Mouse (Mus musculus) adrenal gland, adult 18-20 months (tissue): ENCODE data around the gene Tmbim1. TPM values are rescaled to one million over a fixed set of nuclear protein-coding genes. Genes with fewer than 3 reads are reported as not detected.
A peak's percentile ranks its signal among the peaks of the same experiment; 100 is the strongest.
"Not testable (repeated sequence)": the region's sequence is repeated elsewhere in the genome, so short reads cannot be mapped to it uniquely, and the experiment has no call there.

Experiments
- DNase-seq, 2 experiments: peaks; one replicate each; pipeline ENCODE4 v3.0.0; 2021 to 2022; ENCODE audit warnings: low spot score in 2 of 2
- total RNA-seq, 2 experiments: library from RNA; stranded (reverse); gene quantifications; 1 replicate in 1 of 2; 2 replicates in 1 of 2; pipeline ENCODE4 v1.2.3; 2021

Tmbim1 gene
- total RNA-seq, 2 experiments from 2014 or later = 106 to 113 TPM

DNA sequence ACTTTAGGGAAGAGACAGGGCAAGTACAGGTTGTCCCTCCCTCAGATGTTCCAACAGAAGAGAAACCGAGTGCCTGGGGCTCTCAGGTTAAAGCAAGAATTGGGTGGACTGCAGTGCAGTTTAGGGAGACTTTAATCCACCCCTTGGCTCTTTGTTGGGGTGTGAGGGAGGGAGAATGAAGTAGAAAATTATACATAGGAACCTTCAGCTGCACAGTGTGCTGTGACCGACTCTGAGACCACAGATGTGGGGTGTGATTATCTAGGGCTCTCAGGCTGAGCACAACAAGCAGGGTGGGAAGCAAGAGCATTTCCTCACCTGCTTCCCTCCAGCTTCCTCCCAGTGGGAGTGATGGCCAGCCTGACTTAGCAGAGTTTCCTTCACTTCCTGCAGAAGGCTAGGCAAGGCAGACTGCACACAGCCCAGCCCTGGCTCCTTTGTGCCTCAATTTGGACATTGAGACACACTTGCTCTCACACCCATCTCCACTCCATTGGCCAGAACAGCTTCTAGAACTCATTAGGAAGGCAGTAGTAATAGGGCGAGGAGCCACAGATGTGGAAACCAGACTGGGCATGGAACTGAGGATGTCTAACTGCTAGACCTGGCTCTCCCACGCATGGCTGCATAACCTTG lies 25.7 kb upstream of the Tmbim1 start:
- no peak for DNase-seq

DNA sequence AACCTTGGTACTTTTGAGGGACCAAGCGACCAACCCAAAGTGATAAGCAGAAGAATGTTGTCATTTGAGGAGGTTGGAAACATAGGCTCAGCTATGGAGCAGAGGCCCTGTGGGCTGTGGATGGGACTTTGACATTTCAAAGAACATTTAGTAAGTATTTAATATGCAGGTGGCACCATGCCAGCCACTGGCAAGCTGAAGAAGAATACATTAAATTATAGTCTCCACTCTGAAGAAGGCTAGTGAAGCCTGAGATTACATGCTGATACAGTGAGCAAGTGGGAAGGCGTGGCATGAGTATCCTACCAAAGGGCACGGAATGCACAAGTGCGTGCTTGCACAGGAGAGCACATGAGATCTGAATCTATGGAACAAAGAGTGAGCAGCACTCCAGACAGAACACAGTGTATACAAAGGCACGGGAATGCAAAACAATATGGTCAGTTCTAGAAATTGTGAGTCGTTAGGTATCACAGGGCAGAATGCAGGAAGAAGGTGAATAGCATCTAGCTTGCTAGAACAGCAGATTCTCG lies 24.5 kb upstream of the Tmbim1 start:
- DNase-seq = no peak

DNA sequence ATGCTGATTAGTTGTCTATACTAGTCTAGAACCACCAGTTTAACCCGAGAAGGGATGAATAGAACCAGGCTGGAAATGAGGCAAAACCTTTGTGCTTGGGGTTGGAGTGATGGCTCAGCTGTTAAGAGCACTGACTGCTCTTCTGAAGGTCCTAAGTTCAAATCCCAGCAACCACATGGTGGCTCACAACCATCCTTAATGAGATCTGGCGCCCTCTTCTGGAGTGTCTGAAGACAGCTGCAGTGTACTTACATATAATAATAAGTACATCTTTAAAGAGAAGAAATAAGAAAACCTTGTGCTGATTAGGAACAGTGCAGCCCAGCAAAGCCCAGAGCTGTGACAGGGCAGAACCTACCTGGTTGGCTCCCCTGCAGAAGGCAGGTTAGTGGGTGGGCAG lies 21.5 kb upstream of the Tmbim1 start:
- DNase-seq = not testable (repeated sequence)

DNA sequence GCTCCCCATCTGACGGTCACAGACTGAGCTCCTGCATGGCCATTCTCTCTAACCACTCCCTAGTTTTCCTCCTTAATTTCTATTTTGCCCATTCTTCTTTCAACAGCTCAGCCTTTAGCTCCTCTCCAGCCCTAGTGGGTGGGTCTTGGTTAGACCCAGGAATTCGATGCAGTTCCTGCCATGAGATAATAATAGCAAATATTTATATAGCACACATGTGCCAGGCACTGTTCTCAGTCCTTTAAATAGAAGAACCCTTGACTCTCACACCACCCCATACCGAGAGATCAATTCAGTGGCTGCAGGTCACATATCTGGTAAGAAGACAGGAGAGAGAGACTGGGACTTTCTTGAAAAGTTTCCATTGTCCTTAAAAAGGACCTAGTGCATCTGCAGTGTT lies 16.0 kb upstream of the Tmbim1 start:
- DNase-seq = no peak

DNA sequence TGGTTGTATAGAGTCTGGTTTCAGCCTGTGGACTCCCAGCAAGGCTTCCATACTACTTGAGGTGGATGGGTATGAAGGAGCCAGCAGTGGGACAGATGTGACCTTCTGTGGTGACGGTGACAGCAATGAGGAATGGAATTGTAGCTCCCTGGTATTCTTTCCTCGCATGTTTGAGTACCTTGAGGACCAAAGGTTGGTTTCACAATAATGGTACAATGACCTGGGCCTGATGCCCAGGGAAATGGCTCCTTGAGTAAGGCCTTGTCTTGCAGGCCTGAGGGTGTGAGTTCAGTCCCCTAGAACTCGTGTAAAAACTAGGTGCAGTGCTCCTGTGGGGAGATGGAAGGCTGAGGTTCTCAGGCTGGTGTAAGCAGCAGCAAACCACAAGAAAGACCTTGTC lies 13.3 kb upstream of the Tmbim1 start:
- DNase-seq = no peak

DNA sequence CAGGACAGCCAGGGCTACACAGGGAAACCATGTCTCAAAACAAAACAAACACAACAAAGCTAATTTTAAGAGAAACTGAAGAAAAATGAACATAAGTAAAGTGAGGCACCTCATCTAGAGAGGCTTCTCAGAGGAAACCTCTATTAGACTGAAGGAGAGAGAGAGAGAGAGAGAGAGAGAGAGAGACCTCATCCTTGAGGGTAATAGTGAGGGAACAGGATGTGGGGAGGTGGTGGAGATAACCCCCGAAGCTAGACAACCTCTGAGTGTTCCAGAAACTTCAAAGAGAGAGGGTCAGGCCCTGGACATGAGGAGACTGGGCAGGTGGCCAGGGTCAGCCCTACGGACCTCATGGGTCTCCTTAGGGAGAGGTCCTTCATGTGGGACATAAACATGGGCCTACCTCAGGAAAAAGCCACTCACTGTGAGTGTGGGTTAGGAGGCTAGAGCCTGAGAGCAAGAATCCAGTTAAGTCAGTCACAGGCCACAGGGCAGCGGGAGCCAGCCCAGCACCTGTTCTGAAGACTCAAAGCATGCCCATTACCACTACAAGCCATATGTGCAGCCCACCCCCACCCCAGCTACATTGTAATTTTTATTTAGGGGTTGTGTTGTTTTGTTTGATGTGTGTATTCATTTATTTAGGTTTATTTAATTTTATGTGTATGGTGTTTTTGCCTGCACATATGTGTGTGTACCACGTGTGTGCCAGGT lies 10.8 kb upstream of the Tmbim1 start:
- DNase-seq = no peak

DNA sequence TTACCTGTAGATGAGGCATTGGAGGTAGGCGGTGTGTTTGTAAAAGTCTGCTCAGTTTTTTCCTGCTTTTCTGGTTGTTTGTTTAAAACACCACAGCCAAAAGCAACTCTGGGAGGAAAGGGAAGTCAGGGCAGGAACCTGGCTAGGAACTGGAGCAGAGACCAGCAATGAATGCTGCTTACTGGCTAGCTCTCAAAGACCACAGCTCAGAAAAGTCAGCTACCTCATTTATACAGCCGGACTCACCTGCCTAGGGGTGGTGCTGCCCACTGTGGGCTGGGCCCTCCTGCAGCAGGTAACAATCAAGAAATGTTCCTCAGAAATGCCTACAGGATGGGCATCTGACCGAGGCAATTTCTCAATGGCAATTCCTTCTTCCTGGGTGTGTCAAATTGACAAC lies 9.4 kb upstream of the Tmbim1 start:
- no peak for DNase-seq

DNA sequence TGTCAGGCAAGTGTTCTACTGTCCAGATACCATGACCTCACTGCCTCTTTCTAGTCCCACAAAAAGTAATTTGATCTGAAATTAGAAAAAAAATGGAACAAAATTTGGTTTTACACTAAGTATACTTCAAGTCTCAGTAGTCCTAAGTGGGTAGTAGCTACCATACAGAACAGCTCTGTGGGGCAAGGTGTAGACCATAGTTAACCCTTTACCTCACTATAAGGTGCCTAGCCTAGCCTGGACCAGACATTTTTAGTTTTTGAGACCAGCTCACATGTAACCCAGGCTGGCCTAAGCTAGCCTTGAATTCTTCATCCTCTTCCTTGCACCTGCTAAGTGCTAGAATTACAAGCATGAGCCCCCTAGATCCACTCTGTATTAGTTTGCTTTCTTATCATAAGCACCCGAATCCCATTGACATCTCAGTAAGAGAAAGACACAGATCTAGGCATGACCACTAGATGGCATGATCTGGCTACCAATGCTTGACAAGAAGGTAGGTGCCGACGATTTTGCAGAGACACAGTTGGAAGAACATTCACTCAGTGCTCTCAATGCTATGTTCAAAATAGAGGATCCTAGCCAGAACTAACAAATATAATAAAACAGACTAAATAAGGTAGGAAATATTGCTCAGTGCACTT lies 7.7 kb upstream of the Tmbim1 start:
- peak in 1 of 2 experiments; percentile 50 for DNase-seq

DNA sequence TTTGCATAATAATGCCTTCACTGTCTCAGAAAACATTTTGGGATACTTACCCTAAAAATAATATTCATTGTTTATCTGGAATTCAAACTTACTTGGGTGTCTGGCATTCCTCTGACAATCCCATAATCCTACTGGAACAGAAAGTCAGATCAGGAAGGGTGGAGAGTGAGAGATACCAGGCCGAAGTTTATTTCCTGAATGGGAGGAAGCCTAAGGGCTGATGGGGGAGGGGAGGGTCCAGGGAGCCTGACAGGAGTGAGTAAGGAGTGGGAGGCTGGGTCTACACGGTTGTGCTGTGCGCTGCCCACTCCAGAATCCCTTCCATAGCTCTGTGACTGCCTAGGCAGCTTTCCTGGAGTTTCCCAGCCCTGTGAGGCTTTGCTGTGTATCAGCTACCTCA lies 4.3 kb upstream of the Tmbim1 start:
- no peak for DNase-seq

DNA sequence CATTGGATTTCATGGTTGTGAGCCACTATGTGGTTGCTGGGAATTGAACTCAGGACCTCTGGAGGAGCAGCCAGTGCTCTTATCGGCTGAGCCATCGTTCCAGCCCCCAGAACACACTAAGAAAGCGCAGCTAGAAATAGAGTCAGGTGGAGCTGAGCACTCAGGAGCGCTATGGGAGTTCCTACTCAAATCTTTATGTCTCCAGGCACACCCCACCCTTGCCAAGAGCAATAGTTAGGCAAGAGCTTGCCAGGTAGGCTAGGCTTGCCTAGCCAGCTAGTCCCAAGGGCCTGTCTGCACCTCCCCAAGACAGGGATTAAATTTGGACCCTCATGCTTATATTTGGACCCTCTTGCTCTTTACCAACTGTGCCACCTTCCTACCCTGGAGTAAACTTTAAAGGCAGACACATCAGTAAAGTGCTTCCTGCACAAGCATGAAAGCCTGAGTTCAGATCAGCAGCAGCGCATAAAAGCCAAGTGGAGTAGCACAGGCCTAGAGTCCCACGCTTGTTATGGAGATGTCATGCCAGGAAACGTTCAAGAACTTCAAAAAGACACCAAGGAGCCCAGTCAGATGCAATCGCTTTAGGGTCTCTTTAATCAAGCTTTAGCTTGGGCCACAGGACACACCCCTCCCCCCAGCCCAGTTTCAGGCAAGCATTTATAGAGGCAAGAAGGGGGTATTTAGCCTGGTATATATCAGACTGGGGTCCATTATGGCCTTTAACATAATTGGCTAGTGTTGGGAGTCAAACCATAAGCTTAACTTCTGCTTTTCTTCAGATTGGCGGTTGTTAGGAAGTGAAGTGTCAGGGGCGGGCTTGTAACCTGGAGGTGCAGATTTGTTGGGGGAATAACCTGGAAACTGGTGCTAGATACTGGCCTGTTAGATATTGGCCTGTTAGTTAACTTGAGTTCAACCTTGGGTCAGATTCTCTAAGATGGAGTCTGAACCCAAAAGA lies 2.9 kb upstream of the Tmbim1 start:
- no peak for DNase-seq

DNA sequence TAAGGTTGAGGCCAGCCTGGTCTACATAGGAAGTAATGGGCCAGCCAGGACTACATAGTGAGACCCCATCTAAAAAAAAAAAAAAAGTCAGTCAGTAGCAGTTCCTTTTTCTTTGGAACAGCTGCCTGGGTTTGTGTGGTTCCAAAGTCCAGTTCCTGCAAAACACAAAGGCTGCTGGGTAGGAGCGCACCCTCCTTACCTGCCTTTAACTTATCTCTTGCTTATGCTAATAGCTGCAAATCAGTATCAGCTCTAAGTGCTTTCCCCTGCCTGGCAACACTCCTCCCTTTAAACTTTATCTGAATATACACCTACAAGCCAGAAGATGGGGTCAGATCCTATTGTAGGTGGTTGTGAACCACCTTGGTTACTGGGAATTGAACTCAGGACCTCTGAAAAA lies 1.7 kb upstream of the Tmbim1 start:
- no peak for DNase-seq

DNA sequence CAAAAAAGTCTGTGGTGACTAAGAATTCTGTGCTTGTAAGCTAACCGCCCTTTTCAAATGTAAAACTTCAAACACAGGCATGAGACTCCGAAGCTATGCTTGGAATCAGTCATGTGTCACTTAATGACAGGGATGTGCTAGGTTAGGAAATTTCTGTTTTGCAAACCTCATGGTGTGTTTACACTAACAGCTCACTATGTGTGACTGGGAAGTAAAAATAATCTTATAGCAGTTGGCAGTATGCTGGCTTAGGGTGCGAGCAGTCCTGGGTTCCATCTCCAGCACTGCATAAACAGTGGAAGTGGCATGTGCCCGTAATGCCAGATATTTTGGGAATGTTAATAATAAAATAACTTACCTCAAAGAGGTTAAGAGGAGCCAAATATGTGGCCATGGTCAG lies 476 bp downstream of the Tmbim1 start:
- no peak for DNase-seq

DNA sequence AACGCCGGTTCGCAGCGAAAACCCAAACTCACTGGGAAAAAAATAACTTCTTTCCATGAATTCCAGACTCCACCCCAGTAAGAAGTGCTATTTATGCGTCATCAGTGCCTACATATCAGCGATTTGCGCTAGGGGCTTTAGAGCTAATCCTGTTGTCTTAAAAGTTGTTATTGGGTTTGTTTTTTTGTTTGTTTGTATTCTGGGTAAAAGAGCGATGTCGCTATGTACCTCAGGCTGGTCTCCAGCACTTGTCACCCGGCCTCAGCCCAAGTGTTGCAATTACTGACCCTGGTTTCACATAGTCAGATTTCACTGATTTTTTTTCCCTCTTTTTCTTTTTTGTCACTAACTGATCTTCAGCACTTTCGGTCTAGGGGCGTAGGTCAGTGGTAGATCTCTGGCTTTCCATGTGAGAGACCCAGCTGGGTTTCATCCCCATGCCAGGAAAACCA lies 1.1 kb downstream of the Tmbim1 start:
- DNase-seq = no peak

DNA sequence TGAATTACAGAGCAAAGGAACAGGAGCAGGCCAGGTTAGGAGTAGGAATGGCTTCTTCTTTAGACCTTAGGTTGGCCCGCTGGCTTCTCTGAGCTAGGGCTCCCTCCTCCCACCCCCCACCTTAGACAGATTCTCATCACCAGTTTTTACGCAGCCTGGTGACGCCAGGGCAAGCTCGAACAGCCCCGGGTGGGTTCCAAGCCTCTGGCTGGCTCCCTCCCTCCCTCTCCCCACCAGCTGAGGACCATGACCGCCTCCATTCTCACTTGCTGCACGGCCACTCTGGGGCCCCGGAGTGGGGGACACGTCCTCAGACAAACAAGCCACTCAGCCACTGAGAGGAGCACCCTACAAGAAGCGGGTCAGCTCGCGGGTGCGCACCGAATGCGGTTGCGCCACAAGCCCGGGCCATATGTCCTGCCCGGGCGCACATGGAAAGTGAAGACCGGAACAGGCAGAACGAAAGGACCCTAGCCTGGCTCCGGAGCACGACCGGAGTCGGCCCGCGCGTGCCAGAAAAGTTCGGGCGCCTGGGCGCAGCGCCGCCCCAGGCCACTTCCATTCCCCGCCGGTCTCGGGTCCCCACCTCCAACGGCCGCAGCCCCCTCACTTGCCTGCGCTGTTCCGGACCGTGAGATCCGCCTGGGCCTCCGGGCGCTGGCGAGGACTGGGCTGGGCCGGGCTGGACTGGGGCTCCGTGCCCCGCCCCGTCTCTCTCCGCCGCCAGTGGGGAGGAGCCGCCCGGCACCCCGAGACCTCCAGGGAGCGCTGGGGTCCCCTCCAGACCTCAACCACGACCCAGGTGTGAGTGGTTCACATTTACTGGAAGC lies 1.7 kb downstream of the Tmbim1 start:
- peak; percentile 85 to 86 for DNase-seq

DNA sequence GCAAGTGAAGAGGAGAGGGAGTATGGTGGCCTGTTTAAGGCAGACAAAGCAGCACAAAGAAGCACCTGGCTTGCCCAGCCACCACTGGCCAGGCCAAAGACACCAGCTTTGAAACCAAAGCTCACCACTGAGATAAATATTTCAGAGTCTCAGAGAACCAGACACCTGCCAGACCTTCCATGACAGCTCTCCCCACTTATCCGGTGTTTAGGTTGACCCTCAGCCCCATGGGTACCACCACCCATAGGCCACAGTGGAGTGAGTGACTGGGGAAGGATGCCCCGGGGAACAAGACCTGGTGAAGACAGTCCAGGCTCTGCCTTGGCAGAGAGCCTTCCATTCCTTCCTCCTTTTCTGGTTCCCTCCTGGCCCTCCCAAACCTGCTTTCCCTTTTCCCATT lies 2.6 kb downstream of the Tmbim1 start:
- no peak for DNase-seq

DNA sequence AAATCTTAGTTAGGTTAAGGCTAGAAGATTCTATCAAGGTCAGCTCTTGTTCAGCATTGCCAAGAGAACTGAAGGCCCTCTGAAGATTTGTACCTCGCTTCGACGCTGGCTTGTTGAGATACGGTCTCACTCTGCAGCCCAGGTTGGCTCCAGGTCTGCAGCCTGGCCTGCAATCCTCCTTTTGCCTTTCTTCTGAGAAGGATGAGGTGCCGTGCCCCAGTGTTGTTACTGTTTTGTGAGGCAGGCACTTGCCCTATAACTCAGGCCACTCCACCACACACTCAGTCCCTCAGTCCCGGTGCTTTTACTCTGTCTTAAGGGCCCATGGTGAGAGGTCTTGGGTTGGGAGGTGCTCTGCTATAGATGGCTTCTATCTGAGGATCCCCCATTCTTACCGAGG lies 3.2 kb downstream of the Tmbim1 start:
- DNase-seq = no peak

DNA sequence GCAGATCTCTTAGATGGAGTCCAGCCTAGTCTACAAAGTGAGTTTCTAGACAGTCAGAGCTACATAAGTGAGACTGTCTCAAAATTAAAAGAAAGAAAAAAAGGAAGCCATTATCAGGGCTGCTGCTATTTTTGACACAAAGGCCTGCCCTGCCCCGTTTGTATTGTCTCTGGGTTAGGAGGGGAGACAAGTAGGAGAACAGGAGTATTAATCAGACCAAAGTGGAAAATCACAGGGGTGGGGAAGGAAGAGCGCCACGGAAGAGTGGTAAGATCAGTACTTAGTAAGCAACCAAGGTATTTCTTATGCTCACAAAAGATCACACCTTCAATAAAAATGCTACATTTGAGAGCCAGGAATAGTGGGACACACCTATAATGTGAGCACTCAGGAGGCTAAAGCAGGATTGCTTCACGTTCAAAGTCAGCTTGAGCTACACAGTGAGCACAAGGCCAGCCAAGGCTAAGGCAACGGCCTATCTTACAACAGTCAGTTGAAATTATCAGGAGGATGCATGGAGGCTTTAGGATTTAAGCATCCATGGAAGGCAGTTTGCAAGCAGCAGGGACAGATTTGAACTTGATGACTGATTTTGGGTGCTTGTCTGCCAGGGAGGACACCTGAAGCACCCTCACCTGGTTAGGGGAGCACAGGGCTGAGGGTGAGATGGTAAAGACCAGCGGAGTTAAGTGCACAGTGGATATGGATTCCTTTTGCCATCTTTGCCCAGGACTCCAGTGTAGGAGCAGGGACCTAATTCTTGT lies 4.9 kb downstream of the Tmbim1 start:
- DNase-seq = no peak

DNA sequence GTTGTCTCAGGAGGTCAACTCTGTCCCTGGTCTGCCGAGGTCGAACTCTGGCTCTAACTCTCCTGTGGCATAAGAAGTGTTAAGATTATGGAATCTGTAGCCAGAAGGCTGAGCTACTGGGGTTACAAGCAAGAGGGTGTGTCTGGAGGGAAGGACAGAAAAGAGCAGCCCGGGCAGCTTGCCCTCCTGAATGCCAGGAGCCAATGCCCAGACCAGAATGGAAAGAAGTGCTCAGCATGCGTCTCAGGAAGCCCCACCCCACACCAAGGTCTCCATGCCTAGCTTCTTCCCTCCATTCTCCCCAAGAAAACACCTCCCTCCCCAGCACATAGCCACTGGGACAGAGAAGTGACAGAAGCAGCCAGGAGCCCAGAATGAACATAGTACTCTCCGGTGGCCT lies 6.4 kb downstream of the Tmbim1 start:
- DNase-seq = no peak

DNA sequence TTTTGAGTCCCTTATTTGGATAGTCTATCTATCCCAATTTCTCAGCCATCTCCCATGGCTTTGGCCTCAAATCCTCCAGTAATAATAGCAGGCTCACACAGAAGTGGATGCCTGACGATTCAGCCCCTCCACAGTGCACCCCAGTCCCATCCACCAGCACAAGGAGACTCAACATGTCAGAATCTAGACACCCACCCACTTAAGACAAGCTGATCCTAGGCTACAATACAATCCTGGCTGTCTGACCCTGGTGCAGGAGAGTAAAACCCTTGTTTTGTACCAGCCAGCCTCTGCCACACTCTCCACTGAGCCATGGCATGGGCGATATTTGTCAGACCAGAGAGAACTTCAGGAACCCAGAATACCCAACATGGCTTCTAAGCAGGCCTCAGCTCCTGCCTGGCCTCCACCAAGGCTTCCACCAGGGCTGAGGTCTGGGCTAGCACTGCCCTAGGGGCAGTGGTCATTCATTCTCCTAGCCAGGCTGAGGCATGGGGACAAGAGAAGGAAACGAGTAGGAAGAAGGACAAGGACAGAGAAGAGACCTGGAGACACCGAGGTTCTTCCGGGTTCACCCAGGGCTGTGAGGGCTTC lies 7.2 kb downstream of the Tmbim1 start:
- no peak for DNase-seq
